Mouse (Mus musculus): ENCODE data around the gene Prr12. TPM values are rescaled to one million over a fixed set of nuclear protein-coding genes. Genes with fewer than 3 reads are reported as not detected.

Gene Prr12
- polyA plus RNA-seq, 1 experiment from 2014 or later: 1.7 TPM

GRCm38 (mm10) chr7:44986879-44987718 is 65.6 kb downstream of the Prr12 start:
- ATAC-seq (peak; percentile 30), DNase-seq (no peak)
- TF ChIP-seq CTCF (IDR thresholded peaks at IDR 0.05; ENCODE audit: low read depth) (0 out of 2 replicates have a peak, but pooled peaks have one; percentile 9), EP300 (IDR thresholded peaks at IDR 0.05; ENCODE audit: low read depth) (no peak)
- Histone ChIP-seq H3K9ac (replicated peaks) (peak overlapping the region; percentile 61), H3K27ac (ENCODE audit: low read depth) (peak overlapping the region; percentile 82), H3K4me1 (ENCODE audit: insufficient read depth) (peaks cover 20% of the 10 kb centered on the region), H3K4me2 (ENCODE audit: low read depth, low read length) (peak overlapping the region; percentile 83), H3K9me3 (ENCODE audit: low read length) (no peaks in the 10 kb centered on the region), H3K27me3 (ENCODE audit: insufficient read depth, low read length) (no peaks in the 10 kb centered on the region), H3K36me3 (replicated peaks; ENCODE audit: insufficient read depth, low read length) (peaks cover 12% of the 10 kb centered on the region), H3K4me3 (ENCODE audit: low read depth, low read length) (peak overlapping the region; percentile 60)
- under 1% methylated on average over 29 of the region's 29 CpGs for WGBS (ENCODE audit: insufficient replicate concordance)

- H3K4me3 ChIP-seq (ENCODE audit: low read depth, low read length): peak within 1 kb of the TSS; percentile 87
- WGBS (ENCODE audit: insufficient replicate concordance): 2% methylated on average over 42 of the region's 42 CpGs
- peak; percentile 94 for ATAC-seq
- peak; percentile 96 for DNase-seq
- H3K9ac ChIP-seq (replicated peaks): peak within 1 kb of the TSS; percentile 90
- no peaks in the 10 kb centered on the region for H3K27me3 ChIP-seq (ENCODE audit: insufficient read depth, low read length)
- H3K9me3 ChIP-seq (ENCODE audit: low read length): no peaks in the 10 kb centered on the region
- peak within 1 kb of the TSS; percentile 91 for H3K27ac ChIP-seq (ENCODE audit: low read depth)
- peaks cover 15% of the 10 kb centered on the region for H3K36me3 ChIP-seq (replicated peaks; ENCODE audit: insufficient read depth, low read length)
- peak within 1 kb of the TSS; percentile 97 for H3K4me2 ChIP-seq (ENCODE audit: low read depth, low read length)
- TF ChIP-seq EP300 (IDR thresholded peaks at IDR 0.05; ENCODE audit: low read depth): peak; percentile 67; the same call in 1 of the 2 replicates
- no peak for TF ChIP-seq CTCF (IDR thresholded peaks at IDR 0.05; ENCODE audit: low read depth)
- peaks cover 20% of the 10 kb centered on the region for H3K4me1 ChIP-seq (ENCODE audit: insufficient read depth)
Observed at GRCm38 (mm10) chr7:44986192-44986878, 66.3 kb downstream of the Prr12 start, which contains the start of gene Prmt1. Gene Prmt1, minus strand, starts transcription at chr7:44986568.

DNA sequence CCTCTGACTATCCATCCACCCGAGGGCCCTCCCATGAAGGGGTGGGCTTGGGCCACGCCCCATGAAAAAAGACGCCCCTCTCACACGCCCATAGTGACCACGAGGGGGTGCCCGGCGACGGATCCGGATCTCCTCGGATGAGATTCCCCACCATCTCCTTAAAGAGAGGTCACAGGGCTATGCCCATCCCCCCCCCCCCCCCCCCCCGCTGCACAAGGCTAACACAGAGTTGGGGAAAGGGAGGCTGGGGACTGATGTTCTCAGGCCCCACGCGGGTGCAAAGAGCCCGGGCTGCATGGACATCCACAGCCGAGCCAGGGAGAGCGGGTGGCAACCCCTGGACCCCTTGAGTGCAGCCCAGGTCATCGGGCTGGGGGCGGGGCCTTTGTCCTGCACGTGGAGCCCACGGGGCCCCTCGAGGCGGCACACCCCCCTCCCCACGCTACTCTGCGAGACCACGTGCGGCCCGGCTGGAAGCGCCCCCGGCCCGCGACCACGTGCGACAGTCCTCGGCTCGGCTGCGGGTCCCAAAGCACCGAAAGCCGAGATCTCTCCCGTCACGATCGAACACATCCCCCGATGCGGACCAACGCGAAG is 67.0 kb downstream of the Prr12 start:
- H3K4me3 ChIP-seq (ENCODE audit: low read depth, low read length): peak overlapping the region; percentile 87
- no peaks in the 10 kb centered on the region for H3K27me3 ChIP-seq (ENCODE audit: insufficient read depth, low read length)
- peak overlapping the region; percentile 90 for H3K9ac ChIP-seq (replicated peaks)
- H3K4me1 ChIP-seq (ENCODE audit: insufficient read depth): peaks cover 20% of the 10 kb centered on the region
- TF ChIP-seq EP300 (IDR thresholded peaks at IDR 0.05; ENCODE audit: low read depth) (no peak), CTCF (IDR thresholded peaks at IDR 0.05; ENCODE audit: low read depth) (peak; percentile 53)
- peak overlapping the region; percentile 97 for H3K4me2 ChIP-seq (ENCODE audit: low read depth, low read length)
- H3K27ac ChIP-seq (ENCODE audit: low read depth): peak overlapping the region; percentile 91
- peaks cover 15% of the 10 kb centered on the region for H3K36me3 ChIP-seq (replicated peaks; ENCODE audit: insufficient read depth, low read length)
- no peaks in the 10 kb centered on the region for H3K9me3 ChIP-seq (ENCODE audit: low read length)
- ATAC-seq (no peak), DNase-seq (peak; percentile 76)
- WGBS (ENCODE audit: insufficient replicate concordance): 1% methylated on average over 40 of the region's 45 CpGs

- H3K27me3 ChIP-seq (ENCODE audit: insufficient read depth, low read length): no peaks in the 10 kb centered on the region
- peaks cover 20% of the 10 kb centered on the region for H3K4me1 ChIP-seq (ENCODE audit: insufficient read depth)
- H3K36me3 ChIP-seq (replicated peaks; ENCODE audit: insufficient read depth, low read length): peaks cover 24% of the 10 kb centered on the region
- peak overlapping the region; percentile 97 for H3K4me2 ChIP-seq (ENCODE audit: low read depth, low read length)
- no peak overlapping the region for H3K9ac ChIP-seq (replicated peaks)
- no peak overlapping the region for H3K4me3 ChIP-seq (ENCODE audit: low read depth, low read length)
- TF ChIP-seq EP300 (IDR thresholded peaks at IDR 0.05; ENCODE audit: low read depth) (no peak), CTCF (IDR thresholded peaks at IDR 0.05; ENCODE audit: low read depth) (no peak)
- no peak for DNase-seq
- no peak overlapping the region; the same call in 1 of the 2 replicates for H3K27ac ChIP-seq (ENCODE audit: low read depth)
- WGBS (ENCODE audit: insufficient replicate concordance): 52% methylated on average over 3 of the region's 3 CpGs
- H3K9me3 ChIP-seq (ENCODE audit: low read length): no peaks in the 10 kb centered on the region
- ATAC-seq: no peak
Observed at GRCm38 (mm10) chr7:44984833-44985164, 67.9 kb downstream of the Prr12 start.

GRCm38 (mm10) chr7:44983944-44984832 is 68.5 kb downstream of the Prr12 start:
- H3K9me3 ChIP-seq (ENCODE audit: low read length): no peaks in the 10 kb centered on the region
- H3K27ac ChIP-seq (ENCODE audit: low read depth): no peak overlapping the region; the same call in 1 of the 2 replicates
- H3K9ac ChIP-seq (replicated peaks): no peak overlapping the region
- TF ChIP-seq EP300 (IDR thresholded peaks at IDR 0.05; ENCODE audit: low read depth) (no peak), CTCF (IDR thresholded peaks at IDR 0.05; ENCODE audit: low read depth) (no peak; the same call in 1 of the 2 replicates)
- H3K27me3 ChIP-seq (ENCODE audit: insufficient read depth, low read length): no peaks in the 10 kb centered on the region
- no peak overlapping the region for H3K4me3 ChIP-seq (ENCODE audit: low read depth, low read length)
- DNase-seq (no peak), ATAC-seq (no peak)
- 0 out of 2 replicates have a peak overlapping the region, but pooled peaks have one; percentile 97 for H3K4me2 ChIP-seq (ENCODE audit: low read depth, low read length)
- 75% methylated on average over 7 of the region's 7 CpGs for WGBS (ENCODE audit: insufficient replicate concordance)
- H3K36me3 ChIP-seq (replicated peaks; ENCODE audit: insufficient read depth, low read length): peaks cover 29% of the 10 kb centered on the region
- peaks cover 19% of the 10 kb centered on the region for H3K4me1 ChIP-seq (ENCODE audit: insufficient read depth)

Measured in liver, postnatal 0 days (tissue).